Mouse (Mus musculus) kidney, adult 8-10 months (tissue): Measurements from ENCODE around the gene Ephb2.

ENCODE experiments used
- DNase-seq, 2 experiments: peaks; one replicate each; pipeline ENCODE4 v3.0.0; 2022

Gene Ephb2

DNA sequence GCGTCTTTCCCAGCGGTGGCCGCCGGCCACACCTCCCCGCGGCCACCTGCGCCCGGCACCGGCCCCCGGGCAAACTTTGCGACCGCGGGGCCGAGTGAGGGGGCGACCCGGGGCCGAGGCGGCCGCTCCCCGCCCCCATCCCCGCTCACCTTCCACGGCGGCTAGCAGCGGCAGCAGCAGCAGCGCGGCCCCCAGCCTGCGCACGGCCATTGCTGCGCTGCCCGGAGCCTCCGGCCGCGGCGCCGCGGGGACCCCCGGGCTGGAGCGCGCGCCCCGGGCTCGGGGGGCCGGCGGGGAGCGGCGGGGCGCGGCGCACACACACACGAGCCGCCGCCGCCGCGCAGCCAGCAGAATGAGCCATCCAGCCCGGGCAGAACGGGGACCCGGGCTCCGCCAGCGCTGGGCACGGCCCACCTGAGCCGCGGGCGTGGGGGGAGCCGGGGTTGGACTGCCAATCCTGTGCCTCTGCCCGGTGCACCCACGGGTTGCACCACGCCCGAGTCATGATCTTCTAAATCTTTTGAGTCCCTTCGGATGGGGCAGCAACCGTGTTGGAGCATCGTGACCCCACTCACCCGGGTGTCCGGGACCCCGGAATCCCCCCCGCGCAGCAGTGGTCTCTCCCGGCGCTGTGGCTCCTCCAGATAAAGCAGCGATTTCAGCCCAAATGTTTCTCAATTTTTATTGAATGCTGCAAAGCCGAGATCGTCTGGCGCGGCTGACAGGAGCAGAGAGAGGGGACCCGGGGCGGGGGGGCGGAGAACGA lies at the start of gene Ephb2:
Gene Ephb2 (minus strand): TSS at position 368 of the 766 bp plus-strand sequence.
- peak; percentile 34 to 41 for DNase-seq

DNA sequence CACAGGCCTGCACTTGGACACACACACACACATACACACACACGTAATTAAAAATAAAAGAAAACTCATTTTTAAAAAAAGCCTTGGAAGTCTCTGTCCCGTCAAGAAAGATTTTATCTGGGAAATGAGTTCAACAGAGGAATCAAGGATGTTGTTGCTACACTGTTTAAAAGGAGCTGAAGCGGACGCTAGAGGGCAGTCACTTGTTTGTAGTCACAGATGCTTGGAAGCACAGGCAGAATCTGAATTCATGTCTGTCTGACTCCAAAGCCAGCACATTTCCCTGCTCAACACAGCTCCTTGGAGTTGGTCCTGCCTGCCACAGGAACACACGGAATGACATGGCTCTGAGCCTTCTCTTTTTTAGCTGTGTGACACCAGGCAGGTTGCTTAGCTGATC lies 42.8 kb upstream of the Ephb2 start:
- peak in 1 of 2 experiments; percentile 29 for DNase-seq

DNA sequence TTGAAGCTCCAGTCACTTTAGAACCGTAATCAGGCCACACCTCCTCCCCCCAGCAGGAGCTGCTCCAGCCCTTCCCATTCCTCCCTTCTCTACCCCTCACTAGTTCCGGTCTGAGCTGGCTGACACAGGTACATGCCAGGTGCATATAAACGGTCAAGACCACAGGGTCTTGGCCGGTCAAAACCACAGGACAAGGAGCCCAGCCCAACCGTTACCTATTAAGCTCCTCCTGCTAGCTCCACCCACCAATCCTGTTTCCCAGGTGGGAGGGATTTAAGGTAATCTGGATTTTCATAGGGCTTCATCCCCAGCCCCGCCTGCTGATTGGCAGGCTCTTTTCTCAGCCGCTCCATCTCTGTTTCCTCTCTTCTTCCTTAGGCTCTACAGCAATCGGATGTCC lies 42.4 kb upstream of the Ephb2 start:
- DNase-seq, result no peak

- DNase-seq, result peak; percentile 23 to 41
Observed at GRCm38 (mm10) chr4:136876971-136877370, 41.2 kb upstream of the Ephb2 start.

DNA sequence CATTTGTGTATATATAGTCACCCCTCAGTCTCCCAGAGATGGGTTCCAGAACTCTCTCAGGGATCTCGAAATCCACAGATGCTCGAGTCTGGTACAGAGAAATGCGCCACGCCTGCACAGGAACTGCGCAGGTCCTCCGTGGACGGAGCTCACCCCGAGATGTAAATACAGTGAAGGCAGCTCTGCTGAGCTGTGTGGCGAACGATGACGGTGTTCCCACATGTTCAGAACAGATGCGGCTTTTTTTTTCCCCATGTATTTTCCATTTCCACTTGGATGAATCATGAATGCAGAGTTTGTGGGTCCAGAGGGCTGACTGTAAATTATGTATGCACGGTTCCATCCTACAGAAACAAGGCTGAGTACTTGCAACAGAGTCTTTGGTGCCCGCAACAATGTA lies 39.2 kb upstream of the Ephb2 start:
- DNase-seq, result no peak

- DNase-seq, result no peak
Observed at GRCm38 (mm10) chr4:136868371-136868770, 32.6 kb upstream of the Ephb2 start.

GRCm38 (mm10) chr4:136867690-136868345 lies 32.0 kb upstream of the Ephb2 start:
- DNase-seq, result no peak

DNA sequence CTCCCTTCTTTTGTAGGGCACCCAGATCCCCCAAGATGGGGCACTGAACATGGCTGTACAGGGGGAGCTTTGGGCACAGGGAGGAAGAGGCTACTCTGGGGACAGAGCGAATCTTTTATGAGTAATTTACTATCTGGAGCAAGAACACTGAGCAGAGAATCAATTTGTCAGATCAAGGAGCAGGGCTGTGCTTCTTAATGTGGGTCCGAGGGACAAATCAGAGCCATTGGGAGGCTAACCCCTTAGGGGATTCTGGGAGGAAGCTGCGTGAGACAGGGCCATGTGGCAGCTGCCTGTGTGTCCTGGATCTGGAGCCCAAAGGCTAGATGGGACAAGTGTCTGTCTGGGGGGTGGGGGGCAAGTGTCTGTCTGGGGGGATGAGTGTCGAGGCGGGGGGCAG lies 29.7 kb upstream of the Ephb2 start:
- DNase-seq, result no peak

DNA sequence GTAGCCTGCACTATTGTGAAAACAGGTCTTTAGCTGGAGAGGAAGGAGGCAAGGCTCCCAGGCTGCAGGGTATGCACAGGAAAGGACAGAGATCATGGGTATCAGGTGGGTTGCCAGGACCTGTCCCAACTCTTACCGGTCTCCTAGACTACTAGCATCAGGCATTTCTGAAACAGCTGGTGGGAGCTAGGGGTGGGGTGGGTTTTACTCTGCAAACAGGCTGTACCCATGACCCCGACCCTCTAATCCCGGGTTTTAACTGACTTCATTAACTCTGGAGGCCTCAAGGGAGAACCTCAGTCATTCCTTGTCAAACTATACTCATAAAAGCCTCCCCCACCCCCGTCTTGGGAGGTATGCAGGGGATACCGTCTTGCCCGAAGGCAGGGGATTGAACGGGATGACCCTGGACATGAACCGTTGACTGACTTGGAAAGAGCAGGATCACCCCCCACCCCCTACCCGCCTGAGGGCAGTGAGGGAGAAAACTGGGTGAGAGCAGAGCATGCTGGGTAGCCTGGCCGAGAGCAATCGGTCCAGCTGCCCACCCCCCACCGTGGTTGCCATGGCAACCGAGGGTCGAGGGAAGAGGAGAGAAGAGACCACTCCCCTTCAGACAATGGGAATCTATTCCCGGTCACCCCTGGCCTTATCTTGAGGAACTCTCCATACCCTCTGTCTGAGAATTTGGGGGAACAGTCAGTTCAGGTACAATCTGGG lies 29.1 kb upstream of the Ephb2 start:
- no peak for DNase-seq

GRCm38 (mm10) chr4:136863517-136863916 lies 27.7 kb upstream of the Ephb2 start:
- DNase-seq, result no peak

DNA sequence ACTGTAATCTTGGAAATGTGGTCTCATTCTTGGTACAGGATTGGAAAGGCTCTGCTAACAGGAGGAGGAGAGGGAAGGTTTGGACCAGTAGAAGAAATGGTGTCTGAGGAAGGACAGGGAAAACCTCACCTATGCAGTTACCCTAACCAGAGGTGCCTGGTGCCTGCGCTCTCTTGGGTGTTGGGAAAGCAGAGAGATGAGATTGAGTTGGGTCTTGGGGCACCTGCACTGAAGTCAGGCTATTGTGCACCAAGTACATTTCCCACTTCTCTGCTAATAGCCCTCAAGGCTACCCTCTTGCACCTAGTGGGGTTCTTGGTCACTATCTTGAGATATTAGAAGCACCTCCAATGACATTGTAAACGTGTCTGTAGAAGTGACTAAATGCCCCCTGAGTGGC lies 26.6 kb upstream of the Ephb2 start:
- no peak for DNase-seq

DNA sequence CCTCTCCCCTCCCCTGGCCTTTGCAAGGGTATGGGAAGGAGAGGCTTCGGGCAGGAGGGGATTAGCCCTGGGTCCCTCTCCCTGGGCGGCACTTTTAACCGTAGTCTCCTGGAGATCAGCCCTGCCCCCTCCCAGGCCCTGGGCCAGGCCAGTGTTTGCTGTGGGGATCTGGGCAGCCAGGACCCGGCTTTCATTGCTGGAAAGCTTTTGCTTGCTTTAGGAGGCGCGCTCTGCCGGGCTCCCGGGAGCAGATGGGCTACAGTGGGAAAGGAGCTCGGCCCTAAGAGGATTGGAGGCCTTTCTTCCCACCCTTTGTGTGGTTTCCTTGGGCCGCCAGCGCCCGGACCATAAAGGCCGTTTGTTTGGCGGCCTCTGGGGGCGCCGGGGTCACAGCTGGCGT lies 26.0 kb upstream of the Ephb2 start:
- no peak for DNase-seq

DNA sequence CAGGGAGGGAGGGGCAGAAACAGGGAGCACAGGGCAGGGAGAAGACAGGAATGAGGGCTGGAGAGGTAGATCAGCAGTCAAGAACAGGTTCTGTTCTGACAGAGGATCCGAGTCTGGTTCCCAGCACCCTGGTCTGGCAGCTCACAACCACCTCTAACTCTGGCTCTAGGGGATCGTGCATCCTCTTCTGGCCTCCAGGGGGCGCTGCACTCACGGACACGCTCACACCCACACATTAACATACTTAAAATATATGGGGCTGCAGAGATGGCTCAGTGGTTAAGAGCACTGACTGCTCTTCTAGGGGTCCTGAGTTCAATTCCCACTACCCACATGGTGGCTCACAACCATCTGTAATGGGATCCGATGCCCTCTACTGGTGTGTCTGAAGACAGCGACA lies 24.2 kb upstream of the Ephb2 start:
- DNase-seq, result no peak

GRCm38 (mm10) chr4:136855081-136855480 lies 19.3 kb upstream of the Ephb2 start:
- DNase-seq, result no peak

DNA sequence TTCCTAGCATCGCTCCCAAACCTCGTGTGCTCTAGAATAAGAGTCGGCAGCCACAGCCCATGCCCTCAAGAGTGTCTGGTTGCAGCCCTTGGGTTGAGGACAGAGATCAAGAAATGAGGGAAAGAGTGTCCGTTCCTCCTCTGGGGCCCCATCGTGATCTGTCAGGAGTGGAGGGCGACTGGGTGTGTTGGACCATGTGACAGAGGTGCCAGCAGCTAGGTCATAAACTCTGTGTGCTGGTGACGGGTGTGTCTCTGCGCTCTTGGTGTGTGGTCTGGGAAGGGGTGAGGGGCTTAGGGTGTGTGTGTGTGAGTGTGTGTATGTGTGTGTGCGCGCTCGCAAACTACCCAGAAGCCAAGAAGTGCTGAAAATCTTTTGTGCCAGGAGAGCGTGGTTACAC lies 17.2 kb upstream of the Ephb2 start:
- no peak for DNase-seq

- DNase-seq, result no peak
Observed at GRCm38 (mm10) chr4:136852119-136852518, 16.3 kb upstream of the Ephb2 start.

GRCm38 (mm10) chr4:136848565-136848964 lies 12.8 kb upstream of the Ephb2 start:
- DNase-seq, result no peak

DNA sequence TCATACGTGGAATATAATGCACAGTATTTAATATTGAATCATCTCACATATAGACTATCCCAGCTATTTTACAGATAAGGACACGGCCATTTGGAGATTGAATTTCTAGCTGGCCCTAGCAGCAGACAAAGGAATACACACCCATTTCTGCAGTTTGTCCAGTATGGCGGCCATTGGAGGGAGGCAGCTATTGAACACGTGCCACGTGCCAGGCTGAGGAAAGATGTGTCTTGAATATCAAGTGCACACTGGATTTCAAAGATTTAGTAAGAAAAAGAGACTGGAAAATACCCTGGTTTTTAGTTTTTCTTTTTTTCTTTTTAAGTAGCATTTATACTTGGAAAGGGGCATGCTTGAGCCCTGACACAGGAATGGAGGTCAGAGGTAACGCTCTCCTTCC lies 11.4 kb upstream of the Ephb2 start:
- no peak for DNase-seq

DNA sequence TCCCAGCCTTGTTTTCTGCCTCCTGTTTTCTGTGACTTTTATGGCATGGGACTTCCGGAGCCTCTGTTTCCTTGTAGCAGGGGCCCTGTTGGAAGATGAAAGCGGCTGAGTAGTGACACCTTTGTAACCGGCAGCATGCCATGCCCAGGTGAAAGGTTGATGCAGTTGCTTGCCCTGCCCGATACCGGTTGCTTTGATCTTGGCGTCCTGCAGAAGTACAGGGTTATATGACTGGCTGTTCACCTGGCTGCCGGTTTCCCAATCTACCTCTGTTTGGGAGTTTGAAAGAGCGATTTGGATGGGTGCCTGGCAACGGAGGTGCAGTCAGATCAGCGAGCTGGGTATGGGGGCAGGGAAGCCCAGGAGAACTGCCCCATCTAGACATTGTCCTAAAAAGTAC lies 7.0 kb upstream of the Ephb2 start:
- no peak for DNase-seq

GRCm38 (mm10) chr4:136842033-136842432 lies 6.2 kb upstream of the Ephb2 start:
- no peak for DNase-seq

DNA sequence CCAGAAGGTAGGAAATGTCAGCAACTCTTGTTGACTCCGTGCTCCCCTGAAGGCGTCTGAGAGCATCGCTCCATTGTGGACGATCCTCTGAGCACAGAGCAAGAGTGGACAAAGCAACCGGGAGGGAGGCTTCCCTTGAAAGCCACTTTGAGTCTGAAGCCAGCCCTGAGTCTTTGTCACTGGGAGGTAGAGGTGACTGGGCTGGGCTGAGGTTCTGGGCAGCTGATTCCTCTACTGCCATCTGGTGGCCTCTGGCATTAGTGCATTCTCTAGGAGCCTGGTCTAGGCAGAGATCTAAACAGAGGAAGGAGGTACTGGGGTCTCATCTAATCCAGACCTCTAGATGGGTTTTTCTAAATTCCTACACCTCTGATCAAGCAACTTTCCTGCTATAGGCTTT lies 5.3 kb upstream of the Ephb2 start:
- peak; percentile 61 to 86 for DNase-seq

DNA sequence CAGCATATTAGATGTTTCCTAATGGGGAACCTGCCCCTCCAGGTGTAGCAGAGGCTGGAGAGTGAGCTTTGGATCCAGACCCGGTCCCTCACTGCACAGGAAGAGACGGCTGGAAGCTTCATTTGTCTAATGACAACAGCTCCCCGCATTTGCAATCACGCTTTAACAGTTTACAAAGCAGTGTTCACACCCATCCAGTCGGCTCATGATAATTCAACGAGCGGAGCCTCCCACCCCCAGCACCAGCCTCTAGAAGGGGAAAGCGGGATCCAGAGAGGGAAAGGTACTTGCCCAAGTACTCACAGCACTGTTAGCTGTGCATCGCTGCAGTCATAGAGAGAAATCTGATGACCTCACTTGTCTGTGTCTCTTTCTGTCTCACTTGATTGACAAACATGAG lies 2.7 kb upstream of the Ephb2 start:
- DNase-seq, result no peak

DNA sequence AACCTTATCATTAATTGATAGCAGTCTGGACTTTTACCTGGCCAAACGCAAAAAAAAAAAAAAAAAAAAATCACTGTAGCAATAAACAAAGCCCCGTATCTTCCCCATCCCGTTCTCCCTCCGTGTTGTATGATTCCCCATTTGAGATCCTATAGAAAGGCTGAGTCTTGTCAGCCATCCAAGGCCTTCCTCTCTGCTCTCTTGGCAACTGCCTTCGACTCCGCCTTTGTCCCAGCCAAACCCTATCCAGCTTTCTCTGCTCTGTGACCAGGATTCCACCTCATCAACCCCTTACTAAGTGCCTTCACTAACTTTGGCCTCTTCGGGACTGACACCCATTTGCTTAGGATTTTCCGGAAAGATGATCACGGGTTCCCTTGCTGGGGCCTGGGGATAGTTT lies 2.2 kb upstream of the Ephb2 start:
- no peak for DNase-seq

GRCm38 (mm10) chr4:136836387-136836931 lies 671 bp upstream of the Ephb2 start:
- DNase-seq, result no peak
